Mouse (Mus musculus): ENCODE results near the gene Klhl22. TPM values are rescaled to one million over a fixed set of nuclear protein-coding genes. Genes with fewer than 3 reads are reported as not detected.
A peak's percentile ranks its signal among the peaks of the same experiment; 100 is the strongest.
"Not testable (repeated sequence)": the region's sequence is repeated elsewhere in the genome, so short reads cannot be mapped to it uniquely, and the experiment has no call there.

Gene Klhl22
- polyA plus RNA-seq, 1 experiment from 2014 or later, result 83.9 TPM

- Histone ChIP-seq H3K4me3 (no peak within 1 kb of the TSS), H3K4me2 (no peak within 1 kb of the TSS), H3K27ac (no peak within 1 kb of the TSS), H3K27me3 (0 out of 2 replicates have a peak, but pooled peaks cover 2% of the 10 kb centered on the region), H3K4me1 (0 out of 2 replicates have a peak, but pooled peaks cover 3% of the 10 kb centered on the region), H3K9ac (no peak within 1 kb of the TSS), H3K9me3 (no peaks in the 10 kb centered on the region), H3K36me3 (no peaks in the 10 kb centered on the region)
- WGBS, result 19% methylated on average over 3 of the region's 3 CpGs
- ATAC-seq (ENCODE audit: insufficient number of reproducible peaks, low FRiP score, low TSS enrichment, low read depth), result 0 out of 2 replicates have a peak, but pooled peaks have one; percentile 24
Observed at GRCm38 (mm10) chr16:17732841-17733340, 26.5 kb upstream of the Klhl22 start, which contains the start of gene Med15. Gene Med15, minus strand, starts transcription at chr16:17732891.

GRCm38 (mm10) chr16:17733646-17734045 is 25.8 kb upstream of the Klhl22 start:
- Histone ChIP-seq H3K9me3 (no peaks in the 10 kb centered on the region), H3K27me3 (0 out of 2 replicates have a peak, but pooled peaks cover 2% of the 10 kb centered on the region), H3K36me3 (no peaks in the 10 kb centered on the region), H3K9ac (no peak overlapping the region), H3K27ac (no peak overlapping the region), H3K4me2 (no peak overlapping the region), H3K4me1 (0 out of 2 replicates have a peak, but pooled peaks cover 3% of the 10 kb centered on the region), H3K4me3 (no peak overlapping the region)
- no peak for ATAC-seq (ENCODE audit: insufficient number of reproducible peaks, low FRiP score, low TSS enrichment, low read depth)
- 75% methylated on average over 2 of the region's 2 CpGs for WGBS

DNA sequence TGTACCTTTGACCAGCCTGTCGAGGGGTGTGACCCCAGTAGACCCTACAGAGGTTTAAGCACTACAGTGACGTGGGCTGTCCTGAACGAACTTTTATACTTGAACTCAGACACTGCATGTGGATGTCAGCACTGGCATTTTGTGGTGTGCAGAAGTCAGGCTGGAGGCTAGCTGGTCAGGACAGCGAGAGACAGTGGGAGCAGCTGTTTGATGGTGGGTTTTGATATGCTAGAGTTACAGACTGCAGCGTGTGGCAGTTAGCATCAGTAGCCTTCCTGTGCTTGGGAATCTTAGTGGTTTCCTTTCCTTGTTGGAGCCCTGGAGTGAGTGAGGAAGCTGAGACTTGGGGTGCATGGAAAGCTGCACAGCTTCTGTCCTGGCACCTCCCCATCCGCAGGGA is 24.5 kb upstream of the Klhl22 start:
- H3K4me3 ChIP-seq; ATAC-seq (ENCODE audit: insufficient number of reproducible peaks, low FRiP score, low TSS enrichment, low read depth); H3K36me3 ChIP-seq; H3K9ac ChIP-seq; H3K4me1 ChIP-seq; H3K27me3 ChIP-seq; H3K4me2 ChIP-seq; H3K27ac ChIP-seq; H3K9me3 ChIP-seq: not testable (repeated sequence)
- 78% methylated on average over 6 of the region's 6 CpGs for WGBS

- H3K4me3 ChIP-seq, result no peak overlapping the region
- H3K27ac ChIP-seq, result no peak overlapping the region
- H3K27me3 ChIP-seq, result 0 out of 2 replicates have a peak, but pooled peaks cover 2% of the 10 kb centered on the region
- no peaks in the 10 kb centered on the region for H3K9me3 ChIP-seq
- H3K4me1 ChIP-seq, result 0 out of 2 replicates have a peak, but pooled peaks cover 3% of the 10 kb centered on the region
- H3K36me3 ChIP-seq, result no peaks in the 10 kb centered on the region
- no peak for ATAC-seq (ENCODE audit: insufficient number of reproducible peaks, low FRiP score, low TSS enrichment, low read depth)
- no peak overlapping the region for H3K4me2 ChIP-seq
- H3K9ac ChIP-seq, result no peak overlapping the region
- WGBS, result 39% methylated on average over 4 of the region's 4 CpGs
Observed at GRCm38 (mm10) chr16:17736156-17736555, 23.3 kb upstream of the Klhl22 start.

GRCm38 (mm10) chr16:17740080-17740479 is 19.3 kb upstream of the Klhl22 start:
- no peak overlapping the region for H3K27ac ChIP-seq
- no peak overlapping the region for H3K4me3 ChIP-seq
- no peak overlapping the region for H3K9ac ChIP-seq
- H3K36me3 ChIP-seq, result no peaks in the 10 kb centered on the region
- no peak overlapping the region for H3K4me2 ChIP-seq
- peaks cover 4% of the 10 kb centered on the region; the same call in 1 of the 2 replicates for H3K4me1 ChIP-seq
- H3K27me3 ChIP-seq, result 0 out of 2 replicates have a peak, but pooled peaks cover 2% of the 10 kb centered on the region
- no peak for ATAC-seq (ENCODE audit: insufficient number of reproducible peaks, low FRiP score, low TSS enrichment, low read depth)
- WGBS, result 79% methylated on average over 4 of the region's 4 CpGs
- H3K9me3 ChIP-seq, result no peaks in the 10 kb centered on the region

GRCm38 (mm10) chr16:17742810-17743209 is 16.6 kb upstream of the Klhl22 start:
- Histone ChIP-seq H3K9ac (no peak overlapping the region), H3K9me3 (no peaks in the 10 kb centered on the region), H3K4me2 (no peak overlapping the region), H3K27ac (peak overlapping the region; percentile 59), H3K27me3 (no peaks in the 10 kb centered on the region), H3K4me1 (peaks cover 4% of the 10 kb centered on the region; the same call in 1 of the 2 replicates), H3K4me3 (no peak overlapping the region), H3K36me3 (no peaks in the 10 kb centered on the region)
- ATAC-seq (ENCODE audit: insufficient number of reproducible peaks, low FRiP score, low TSS enrichment, low read depth), result no peak
- WGBS, result 73% methylated on average over 1 of the region's 1 CpGs

DNA sequence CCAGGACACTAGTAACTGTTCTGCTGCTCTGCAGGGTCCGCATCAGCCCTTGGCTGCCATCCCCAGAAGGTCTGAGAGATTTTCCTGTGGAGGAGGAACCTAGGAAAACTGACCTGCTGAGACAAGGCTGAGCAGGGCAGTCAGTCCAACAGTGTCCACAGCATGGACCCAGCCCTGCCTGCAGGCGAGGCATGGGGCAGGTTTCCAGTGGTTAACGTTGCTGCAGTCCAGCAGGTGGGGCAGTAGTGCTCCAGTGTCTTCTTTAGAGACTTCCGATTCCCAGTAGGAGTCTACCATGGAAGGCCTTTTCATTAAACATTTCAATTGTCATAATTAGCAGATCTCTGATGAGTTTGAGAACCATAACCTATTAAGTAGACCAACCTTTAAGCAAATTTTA is 16.1 kb upstream of the Klhl22 start:
- peaks cover 4% of the 10 kb centered on the region; the same call in 1 of the 2 replicates for H3K4me1 ChIP-seq
- H3K9ac ChIP-seq, result no peak overlapping the region
- H3K36me3 ChIP-seq, result no peaks in the 10 kb centered on the region
- H3K9me3 ChIP-seq, result no peaks in the 10 kb centered on the region
- H3K4me2 ChIP-seq, result no peak overlapping the region
- H3K27me3 ChIP-seq, result no peaks in the 10 kb centered on the region
- no peak overlapping the region for H3K4me3 ChIP-seq
- H3K27ac ChIP-seq, result peak overlapping the region; percentile 59
- 0 out of 2 replicates have a peak, but pooled peaks have one; percentile 58 for ATAC-seq (ENCODE audit: insufficient number of reproducible peaks, low FRiP score, low TSS enrichment, low read depth)
- 41% methylated on average over 4 of the region's 4 CpGs for WGBS

DNA sequence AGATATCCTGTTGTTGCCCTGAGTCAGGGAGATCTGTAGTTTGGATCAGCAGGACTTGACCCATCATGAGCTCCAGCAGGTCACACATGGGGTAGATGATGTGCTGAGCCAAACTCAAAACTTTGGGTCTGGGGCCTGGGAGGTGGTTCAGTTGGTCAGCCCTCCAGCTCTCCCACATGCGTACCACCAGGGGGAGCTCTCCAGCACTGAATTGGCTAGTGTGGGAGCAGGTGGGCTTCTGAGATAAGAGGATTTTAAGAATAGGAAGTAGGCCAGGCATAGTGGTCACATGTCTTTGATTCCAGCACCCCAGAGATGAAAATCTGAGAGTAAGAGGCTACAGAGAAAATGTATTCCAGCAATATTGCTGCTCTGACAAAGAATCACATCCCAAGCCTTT is 14.9 kb upstream of the Klhl22 start:
- ATAC-seq (ENCODE audit: insufficient number of reproducible peaks, low FRiP score, low TSS enrichment, low read depth), result no peak
- Histone ChIP-seq H3K27me3 (no peaks in the 10 kb centered on the region), H3K4me2 (no peak overlapping the region), H3K4me1 (peaks cover 4% of the 10 kb centered on the region; the same call in 1 of the 2 replicates), H3K4me3 (no peak overlapping the region), H3K36me3 (no peaks in the 10 kb centered on the region), H3K9me3 (no peaks in the 10 kb centered on the region), H3K9ac (no peak overlapping the region), H3K27ac (no peak overlapping the region; the same call in 1 of the 2 replicates)
- WGBS, result 17% methylated on average over 1 of the region's 1 CpGs

GRCm38 (mm10) chr16:17745067-17745466 is 14.4 kb upstream of the Klhl22 start:
- no peak for ATAC-seq (ENCODE audit: insufficient number of reproducible peaks, low FRiP score, low TSS enrichment, low read depth)
- Histone ChIP-seq H3K27me3 (no peaks in the 10 kb centered on the region), H3K27ac (no peak overlapping the region), H3K4me1 (peaks cover 4% of the 10 kb centered on the region; the same call in 1 of the 2 replicates), H3K4me2 (no peak overlapping the region), H3K36me3 (no peaks in the 10 kb centered on the region), H3K9ac (no peak overlapping the region), H3K9me3 (no peaks in the 10 kb centered on the region), H3K4me3 (no peak overlapping the region)
- 65% methylated on average over 2 of the region's 2 CpGs for WGBS

GRCm38 (mm10) chr16:17753001-17753400 is 6.4 kb upstream of the Klhl22 start:
- H3K27ac ChIP-seq, result no peak overlapping the region
- ATAC-seq (ENCODE audit: insufficient number of reproducible peaks, low FRiP score, low TSS enrichment, low read depth), result no peak
- H3K4me2 ChIP-seq, result no peak overlapping the region
- no peaks in the 10 kb centered on the region for H3K9me3 ChIP-seq
- no peak overlapping the region for H3K9ac ChIP-seq
- no peak overlapping the region for H3K4me3 ChIP-seq
- WGBS, result 21% methylated on average over 3 of the region's 3 CpGs
- no peaks in the 10 kb centered on the region for H3K27me3 ChIP-seq
- no peaks in the 10 kb centered on the region for H3K36me3 ChIP-seq
- peaks cover 4% of the 10 kb centered on the region; the same call in 1 of the 2 replicates for H3K4me1 ChIP-seq

DNA sequence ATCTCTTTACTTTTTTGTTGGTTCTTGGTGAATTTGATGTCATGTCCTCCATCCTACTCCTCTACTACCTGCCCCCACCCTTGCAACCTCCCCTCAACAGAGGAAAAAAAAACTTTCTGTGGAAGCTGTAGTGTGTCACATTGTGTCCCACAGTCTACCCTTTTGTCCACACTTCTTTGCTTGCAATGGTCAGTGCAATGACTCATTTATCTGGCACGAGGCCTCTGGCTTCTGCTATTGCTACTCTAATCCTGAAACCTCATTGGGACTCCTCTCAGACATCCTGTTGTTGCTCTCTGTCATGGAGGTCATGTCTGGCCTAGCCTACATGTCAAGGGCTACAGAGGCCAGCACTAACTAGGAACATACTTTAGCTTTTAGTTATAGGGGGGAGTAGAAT is 5.7 kb upstream of the Klhl22 start:
- H3K4me1 ChIP-seq, result peaks cover 4% of the 10 kb centered on the region; the same call in 1 of the 2 replicates
- peak overlapping the region; percentile 47; the same call in 1 of the 2 replicates for H3K27ac ChIP-seq
- H3K9ac ChIP-seq, result no peak overlapping the region
- ATAC-seq (ENCODE audit: insufficient number of reproducible peaks, low FRiP score, low TSS enrichment, low read depth), result no peak
- H3K36me3 ChIP-seq, result no peaks in the 10 kb centered on the region
- whole genome bisulfite sequencing, result 37% methylated on average over 1 of the region's 1 CpGs
- no peak overlapping the region for H3K4me2 ChIP-seq
- H3K9me3 ChIP-seq, result no peaks in the 10 kb centered on the region
- no peaks in the 10 kb centered on the region for H3K27me3 ChIP-seq
- no peak overlapping the region for H3K4me3 ChIP-seq

GRCm38 (mm10) chr16:17757756-17758155 is 1.7 kb upstream of the Klhl22 start:
- Histone ChIP-seq H3K9ac (no peak overlapping the region), H3K27me3 (no peaks in the 10 kb centered on the region), H3K4me3 (no peak overlapping the region), H3K4me2 (no peak overlapping the region), H3K27ac (no peak overlapping the region), H3K36me3 (no peaks in the 10 kb centered on the region; the same call in 1 of the 2 replicates), H3K4me1 (peaks cover 34% of the 10 kb centered on the region), H3K9me3 (no peaks in the 10 kb centered on the region)
- ATAC-seq (ENCODE audit: insufficient number of reproducible peaks, low FRiP score, low TSS enrichment, low read depth), result no peak
- 89% methylated on average over 1 of the region's 1 CpGs for WGBS

Measured in limb, embryonic 15.5 days (tissue).